Mouse (Mus musculus) myocyte (in vitro differentiated cells): ENCODE measurements around the gene Ptbp1. TPM values are rescaled to one million over a fixed set of nuclear protein-coding genes. Genes with fewer than 3 reads are reported as not detected.

Experiments used
- H3K27me3 ChIP-seq: one replicate; pipeline ENCODE4 v1.6.1; 2011; ENCODE audit not compliant: control insufficient read depth, insufficient read depth, insufficient read length
- H3K36me3 ChIP-seq: one replicate; pipeline ENCODE4 v1.6.1; 2011; ENCODE audit not compliant: control insufficient read depth, insufficient read depth
- H3K4me2 ChIP-seq: one replicate; pipeline ENCODE4 v1.6.1; 2011; ENCODE audit warnings: low read depth, control low read depth
- H3K4me3 ChIP-seq: one replicate; pipeline ENCODE4 v1.5.1; 2011; ENCODE audit warnings: mild to moderate bottlenecking, control low read depth, moderate library complexity
- H3K79me2 ChIP-seq: one replicate; pipeline ENCODE4 v1.6.1; 2011; ENCODE audit not compliant: control insufficient read depth, insufficient read depth
- H3ac ChIP-seq: one replicate; pipeline ENCODE4 v1.6.1; 2011; ENCODE audit not compliant: control insufficient read depth, insufficient read length
- CEBPB ChIP-seq: IDR thresholded peaks from 2 replicates; pipeline ENCODE4 v1.6.1; 2011; ENCODE audit warnings: mild to moderate bottlenecking, moderate library complexity; ENCODE audit not compliant: poor library complexity, insufficient read depth, severe bottlenecking
- E2F4 ChIP-seq: IDR thresholded peaks from one replicate; pipeline ENCODE4 v1.6.1; 2011; ENCODE audit warnings: mild to moderate bottlenecking, control low read depth, moderate library complexity; ENCODE audit not compliant: insufficient read depth
- MAX ChIP-seq: IDR thresholded peaks from one replicate; pipeline ENCODE4 v1.6.1; 2011; ENCODE audit warnings: low read depth, mild to moderate bottlenecking, control low read depth
- MYOD1 ChIP-seq, 3 experiments: IDR thresholded peaks; one replicate each; pipeline ENCODE4 v1.6.1; 2011; ENCODE audit warnings: control low read depth in 2 of 3, low read depth in 2 of 3, mild to moderate bottlenecking in 2 of 3, moderate library complexity in 1 of 3; ENCODE audit not compliant: insufficient read length in 2 of 3, control insufficient read depth in 1 of 3
- MYOG ChIP-seq, 3 experiments: IDR thresholded peaks; one replicate each; pipeline ENCODE4 v1.6.1; 2011; ENCODE audit warnings: control low read depth in 2 of 3, low read depth in 2 of 3, mild to moderate bottlenecking in 2 of 3; ENCODE audit not compliant: insufficient read length in 2 of 3, control insufficient read depth in 1 of 3, insufficient read depth in 1 of 3
- POLR2A ChIP-seq: IDR thresholded peaks from one replicate; pipeline ENCODE4 v1.6.1; 2011; ENCODE audit warnings: low read depth, mild to moderate bottlenecking, control low read depth, moderate library complexity; ENCODE audit not compliant: insufficient read length
- POLR2AphosphoS2 ChIP-seq: IDR thresholded peaks from one replicate; pipeline ENCODE4 v1.6.1; 2011; ENCODE audit warnings: low read depth, control low read depth; ENCODE audit not compliant: insufficient read length
- REST ChIP-seq: IDR thresholded peaks from one replicate; pipeline ENCODE4 v1.6.1; 2011; ENCODE audit warnings: mild to moderate bottlenecking, control low read depth, moderate library complexity; ENCODE audit not compliant: insufficient read depth, insufficient read length
- SRF ChIP-seq: IDR thresholded peaks from one replicate; pipeline ENCODE4 v1.6.1; 2011; ENCODE audit warnings: low read depth; ENCODE audit not compliant: control insufficient read depth, insufficient read length
- TCF12 ChIP-seq: IDR thresholded peaks from one replicate; pipeline ENCODE4 v1.6.1; 2011; ENCODE audit warnings: mild to moderate bottlenecking, control low read depth; ENCODE audit not compliant: poor library complexity, insufficient read depth, severe bottlenecking
- TCF3 ChIP-seq: IDR thresholded peaks from one replicate; pipeline ENCODE4 v1.6.1; 2011; ENCODE audit warnings: low read depth, control low read depth; ENCODE audit not compliant: insufficient read length
- USF1 ChIP-seq: IDR thresholded peaks from one replicate; pipeline ENCODE4 v1.6.1; 2011; ENCODE audit warnings: low read depth, mild to moderate bottlenecking, control low read depth, moderate library complexity
- polyA plus RNA-seq: library from polyadenylated mRNA; unstranded; fragments of >200 nt; fragmentation: generic; extraction: Trizol; gene quantifications from one replicate; pipeline ENCODE4 v1.2.1, GENCODE M21; 2012; ENCODE audit warnings: missing spikeins

Gene Ptbp1
- polyA plus RNA-seq, 1 experiment = 158 TPM

DNA sequence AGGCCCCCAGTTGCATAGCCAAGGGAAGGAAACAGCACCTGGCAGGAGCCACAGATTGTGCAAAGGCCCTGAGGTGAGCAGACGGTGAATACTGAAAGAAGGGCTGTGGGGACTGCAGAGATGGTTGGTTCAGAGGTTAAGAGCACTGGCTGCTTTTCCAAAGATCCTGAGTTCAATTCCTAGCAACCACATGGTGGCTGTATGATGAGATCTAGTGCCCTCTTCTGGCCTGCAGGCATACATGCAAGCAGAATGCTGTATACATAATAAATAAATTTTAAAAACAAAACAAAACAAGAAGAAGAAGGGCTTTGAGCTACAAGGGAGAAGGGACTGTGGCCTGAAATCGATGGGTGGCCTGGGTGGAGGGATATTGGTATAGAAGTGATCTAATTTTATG lies 37.1 kb upstream of the Ptbp1 start:
- H3K27me3 ChIP-seq = no peaks in the 10 kb centered on the region
- no peak overlapping the region for H3ac ChIP-seq
- H3K36me3 ChIP-seq = peaks cover 6% of the 10 kb centered on the region
- H3K4me2 ChIP-seq = no peak overlapping the region
- H3K4me3 ChIP-seq = no peak overlapping the region
- no peaks in the 10 kb centered on the region for H3K79me2 ChIP-seq
- no peak for TF ChIP-seq MAX
- no peak for TF ChIP-seq MYOG (IDR thresholded peaks at IDR 0.05; ENCODE audit: control insufficient read depth in 1 of 3, insufficient read depth in 1 of 3, insufficient read length in 2 of 3, low read depth in 2 of 3)
- TF ChIP-seq POLR2A = no peak

DNA sequence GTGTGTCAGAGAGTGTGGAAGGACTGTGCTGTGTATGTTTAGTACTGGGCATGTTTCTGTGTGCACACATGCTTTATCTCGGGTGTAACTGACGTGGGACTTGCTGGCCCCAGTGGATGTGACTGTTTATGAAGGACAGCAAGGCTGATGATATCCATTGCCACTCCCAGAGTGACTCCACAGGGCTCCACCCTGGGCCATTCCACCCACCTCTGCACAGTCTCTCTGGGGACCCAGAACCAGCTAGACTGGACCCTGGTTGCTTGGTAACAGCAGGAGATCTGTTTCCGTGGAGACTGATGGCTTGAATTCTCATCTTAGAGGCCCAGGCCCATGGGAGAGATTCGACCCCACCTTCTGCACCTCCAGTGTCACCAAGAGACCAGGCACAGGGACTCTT lies 36.0 kb upstream of the Ptbp1 start:
- no peak overlapping the region for H3ac ChIP-seq
- no peak overlapping the region for H3K4me3 ChIP-seq
- TF ChIP-seq E2F4 = no peak
- TF ChIP-seq POLR2AphosphoS2 = no peak
- TF ChIP-seq CEBPB = no peak
- TF ChIP-seq TCF12 = no peak
- TF ChIP-seq MYOD1 (IDR thresholded peaks at IDR 0.05; ENCODE audit: control insufficient read depth in 1 of 3, insufficient read length in 2 of 3, low read depth in 2 of 3) = no peak
- TF ChIP-seq REST = no peak
- TF ChIP-seq MAX = no peak
- no peak for TF ChIP-seq USF1
- TF ChIP-seq MYOG (IDR thresholded peaks at IDR 0.05; ENCODE audit: control insufficient read depth in 1 of 3, insufficient read depth in 1 of 3, insufficient read length in 2 of 3, low read depth in 2 of 3) = no peak
- no peak for TF ChIP-seq TCF3
- TF ChIP-seq SRF = no peak
- no peak for TF ChIP-seq POLR2A
- peaks cover 6% of the 10 kb centered on the region for H3K36me3 ChIP-seq
- no peaks in the 10 kb centered on the region for H3K79me2 ChIP-seq
- H3K27me3 ChIP-seq = no peaks in the 10 kb centered on the region
- H3K4me2 ChIP-seq = no peak overlapping the region

DNA sequence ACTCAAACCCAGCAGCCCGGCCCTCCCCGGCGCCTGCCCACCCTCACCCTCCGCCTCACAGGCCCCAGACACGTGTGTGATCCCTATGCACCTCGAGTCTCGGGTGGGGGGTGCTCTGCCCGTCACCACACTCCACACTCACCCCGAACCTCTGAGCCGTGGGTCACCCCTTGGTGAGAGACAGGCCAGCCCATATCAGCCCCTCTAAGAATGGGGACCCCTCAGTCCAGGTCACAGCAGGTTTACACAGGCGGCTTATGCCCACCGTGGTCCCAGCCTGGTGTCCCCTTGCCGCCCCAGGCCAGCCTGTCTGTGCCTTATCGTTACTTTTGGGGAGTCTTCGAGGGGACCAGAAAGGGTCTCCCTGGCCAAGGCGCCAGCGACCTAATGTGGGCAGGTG lies 34.6 kb upstream of the Ptbp1 start:
- no peak overlapping the region for H3ac ChIP-seq
- H3K36me3 ChIP-seq = peaks cover 6% of the 10 kb centered on the region
- no peaks in the 10 kb centered on the region for H3K79me2 ChIP-seq
- no peak overlapping the region for H3K4me2 ChIP-seq
- H3K4me3 ChIP-seq = no peak overlapping the region
- TF ChIP-seq MYOD1 (IDR thresholded peaks at IDR 0.05; ENCODE audit: control insufficient read depth in 1 of 3, insufficient read length in 2 of 3, low read depth in 2 of 3) = no peak
- no peak for TF ChIP-seq USF1
- TF ChIP-seq E2F4 = no peak
- TF ChIP-seq MAX = no peak
- TF ChIP-seq MYOG (IDR thresholded peaks at IDR 0.05; ENCODE audit: control insufficient read depth in 1 of 3, insufficient read depth in 1 of 3, insufficient read length in 2 of 3, low read depth in 2 of 3) = no peak
- TF ChIP-seq CEBPB = no peak
- no peak for TF ChIP-seq TCF3
- no peak for TF ChIP-seq TCF12
- TF ChIP-seq POLR2AphosphoS2 = no peak
- TF ChIP-seq SRF = no peak
- TF ChIP-seq POLR2A = no peak
- no peaks in the 10 kb centered on the region for H3K27me3 ChIP-seq

DNA sequence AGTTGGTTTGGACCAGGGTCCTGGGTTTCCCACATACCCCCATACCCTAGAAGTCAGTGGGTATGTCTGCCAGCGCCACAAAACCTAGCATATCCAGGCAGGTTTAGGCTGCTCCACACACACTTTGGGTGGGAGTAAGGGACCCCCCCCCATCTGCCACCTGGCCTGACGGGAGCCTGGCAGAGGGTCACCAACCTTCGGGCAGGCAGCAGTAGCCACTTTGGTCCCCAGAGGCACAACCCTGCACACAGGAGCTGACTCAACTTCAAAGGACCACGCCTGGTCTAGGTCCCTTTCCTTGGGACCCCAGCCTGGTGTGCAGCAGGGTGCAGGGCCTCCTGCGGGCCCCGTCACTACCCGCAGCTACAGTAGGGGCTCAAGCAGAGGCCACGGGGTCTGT lies 34.0 kb upstream of the Ptbp1 start:
- peaks cover 6% of the 10 kb centered on the region for H3K36me3 ChIP-seq
- H3K4me2 ChIP-seq = no peak overlapping the region
- no peak overlapping the region for H3K4me3 ChIP-seq
- H3ac ChIP-seq = no peak overlapping the region
- H3K27me3 ChIP-seq = no peaks in the 10 kb centered on the region
- no peak for TF ChIP-seq MYOD1 (IDR thresholded peaks at IDR 0.05; ENCODE audit: control insufficient read depth in 1 of 3, insufficient read length in 2 of 3, low read depth in 2 of 3)
- no peak for TF ChIP-seq CEBPB
- no peak for TF ChIP-seq MAX
- H3K79me2 ChIP-seq = no peaks in the 10 kb centered on the region

DNA sequence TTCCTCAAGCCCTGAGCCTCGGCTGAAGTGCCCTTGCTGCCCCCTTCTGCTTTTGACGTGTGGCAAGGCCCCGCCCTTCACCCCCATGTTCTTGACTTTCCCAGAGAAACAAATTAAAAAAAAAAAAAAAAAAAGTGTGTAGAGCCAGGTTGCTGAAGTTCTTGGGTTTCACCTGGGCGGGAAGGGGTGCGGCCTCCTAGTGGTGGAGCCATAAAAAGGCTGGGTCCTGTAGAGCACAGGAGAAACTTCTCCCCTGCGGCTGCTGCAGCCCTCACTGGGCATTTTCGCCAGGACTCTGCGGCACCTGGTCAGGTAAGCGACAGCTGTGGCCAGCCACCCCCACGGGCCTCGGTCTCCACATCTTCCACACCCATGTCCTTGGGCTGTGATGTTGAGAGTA lies 33.4 kb upstream of the Ptbp1 start, which contains the start of gene Misp:
Misp (plus strand) TSS at position 208 of the 400 bp plus-strand sequence.
- no peak within 1 kb of the TSS for H3ac ChIP-seq
- H3K4me2 ChIP-seq = no peak within 1 kb of the TSS
- H3K79me2 ChIP-seq = no peaks in the 10 kb centered on the region
- no peaks in the 10 kb centered on the region for H3K27me3 ChIP-seq
- H3K36me3 ChIP-seq = peaks cover 3% of the 10 kb centered on the region
- H3K4me3 ChIP-seq = no peak within 1 kb of the TSS
- TF ChIP-seq MAX = no peak
- no peak for TF ChIP-seq E2F4
- TF ChIP-seq TCF12 = no peak
- TF ChIP-seq POLR2A = no peak
- TF ChIP-seq USF1 = no peak
- TF ChIP-seq MYOD1 (IDR thresholded peaks at IDR 0.05; ENCODE audit: control insufficient read depth in 1 of 3, insufficient read length in 2 of 3, low read depth in 2 of 3) = no peak
- TF ChIP-seq CEBPB = no peak
- TF ChIP-seq SRF = no peak
- no peak for TF ChIP-seq TCF3
- TF ChIP-seq REST = no peak
- no peak for TF ChIP-seq MYOG (IDR thresholded peaks at IDR 0.05; ENCODE audit: control insufficient read depth in 1 of 3, insufficient read depth in 1 of 3, insufficient read length in 2 of 3, low read depth in 2 of 3)
- no peak for TF ChIP-seq POLR2AphosphoS2
